Comparison of ENCODE assay signal across 15 mouse cellular contexts in genomic region chr19:44708885-44709284, GRCm38 (mm10). TPM values are rescaled to one million over a fixed set of nuclear protein-coding genes. Genes with fewer than 3 reads are reported as not detected.
DNase-seq lines count a peak whose midpoint lies in the region; ATAC-seq lines count a peak whose summit lies in the region.
"Had no signal": no experiment of that assay in that cellular context is flagged by ENCODE, and none has a peak within 500 bp of the region (broad histone marks: within the 10 kb centered on the region; RNA-seq: fewer than 3 reads in every experiment).

No protein-coding gene starts in this region.

- H3K4me1 ChIP-seq in forebrain, embryonic 14.5 days (ENCODE audit: control insufficient read depth, insufficient read depth, low read length) = no peaks in the 10 kb centered on the region
- H3K4me1 ChIP-seq: hindbrain, embryonic 15.5 days; limb, embryonic 15.5 days; stomach, embryonic 15.5 days had no signal

- 75% methylated on average over 3 of the region's 3 CpGs for WGBS in forebrain, embryonic 14.5 days

- peaks cover 4% of the 10 kb centered on the region; the same call in 1 of the 2 replicates for H3K27me3 ChIP-seq in forebrain, embryonic 14.5 days (replicated peaks; ENCODE audit: control insufficient read depth, insufficient read depth, low read length)

- H3K4me2 ChIP-seq in forebrain, embryonic 14.5 days (ENCODE audit: low read length) = no peak overlapping the region
- H3K4me2 ChIP-seq: hindbrain, embryonic 15.5 days; limb, embryonic 15.5 days; stomach, embryonic 15.5 days had no signal

- no peak overlapping the region for H3K27ac ChIP-seq in forebrain, embryonic 14.5 days (ENCODE audit: low read depth, low read length)
- H3K27ac ChIP-seq: hindbrain, embryonic 15.5 days; limb, embryonic 15.5 days; stomach, embryonic 15.5 days had no signal

- no peaks in the 10 kb centered on the region for H3K36me3 ChIP-seq in forebrain, embryonic 14.5 days (ENCODE audit: control insufficient read depth, insufficient read depth, low read length)
- H3K36me3 ChIP-seq: hindbrain, embryonic 15.5 days; limb, embryonic 15.5 days; stomach, embryonic 15.5 days had no signal

- no peak overlapping the region for H3K9ac ChIP-seq in forebrain, embryonic 14.5 days (ENCODE audit: low read length)
- H3K9ac ChIP-seq: hindbrain, embryonic 15.5 days; limb, embryonic 15.5 days; stomach, embryonic 15.5 days had no signal

- peak; percentile 77 for DNase-seq in testis, postnatal 10 days (ENCODE audit: low spot score)
- DNase-seq in testis, postnatal 14 days (ENCODE audit: low spot score) = no peak
- DNase-seq in adrenal gland, postnatal 10 days = peak; percentile 83
- peak; percentile 9 to 36 for DNase-seq in heart, postnatal 36 days
- no peak for DNase-seq in spleen, postnatal 10 days (ENCODE audit: low spot score in 2 of 2)
- no peak for DNase-seq in forebrain, embryonic 14.5 days (ENCODE audit: low spot score)
- DNase-seq in retina, embryonic 14.5 days (ENCODE audit: low spot score) = no peak
- DNase-seq: right cerebral cortex, adult 18-20 months had no signal

- H3K9me3 ChIP-seq in forebrain, embryonic 14.5 days (replicated peaks; ENCODE audit: control insufficient read depth, low read length) = no peaks in the 10 kb centered on the region
- H3K9me3 ChIP-seq: hindbrain, embryonic 15.5 days; limb, embryonic 15.5 days; stomach, embryonic 15.5 days had no signal

- intact Hi-C loops in heart, postnatal 36 days (cut with DNase I) = no loop called here

- no peak for ATAC-seq in forebrain, embryonic 14.5 days

- no peak overlapping the region for H3K4me3 ChIP-seq in forebrain, embryonic 14.5 days (ENCODE audit: low read depth, low read length)
- H3K4me3 ChIP-seq: erythroblast, embryonic 14.5 days; hindbrain, embryonic 15.5 days; limb, embryonic 15.5 days; stomach, embryonic 15.5 days had no signal

RNA-seq across cellular contexts. Expression of gene Pax2, which starts 47.0 kb away (rescaled TPM):
- not detected for total RNA-seq in adrenal gland, postnatal 10 days (2021)
- total RNA-seq in heart, postnatal 36 days (2021) = not detected
- polyA plus RNA-seq in forebrain, embryonic 14.5 days (2014; fragmentation: Nextera tagmentation; extraction: Ambion mirVana) = 0.09 TPM in 1 of 2 replicates, not detected in the other
- total RNA-seq: common myeloid progenitor, adult 5-6 weeks; ES-E14; megakaryocyte, adult 5-6 weeks had no signal
- polyA plus RNA-seq: erythroblast, embryonic 14.5 days; limb, embryonic 15.5 days; stomach, embryonic 15.5 days had no signal

Comparison
In these comparisons a context has a peak if more than half of its experiments do, and no peak if none do; other contexts are left out.
1. DNase-seq: peak in testis, postnatal 10 days (single experiment), adrenal gland, postnatal 10 days (single experiment) and heart, postnatal 36 days (2 of 2); none in testis, postnatal 14 days (single experiment), spleen, postnatal 10 days (0 of 2), forebrain, embryonic 14.5 days (single experiment) and retina, embryonic 14.5 days (single experiment).